ENCODE assay signal across 8 mouse cellular contexts in genomic region chr9:66127193-66127546, GRCm38 (mm10). TPM values are rescaled to one million over a fixed set of nuclear protein-coding genes. Genes with fewer than 3 reads are reported as not detected.
DNase-seq lines count a peak whose midpoint lies in the region; ATAC-seq and TF ChIP-seq lines count a peak whose summit lies in the region.

No protein-coding gene starts in this region.

- peaks cover 5% of the 10 kb centered on the region; the same call in 1 of the 2 replicates for H3K4me1 ChIP-seq in liver, adult 2 months (ENCODE audit: control insufficient read depth, insufficient read depth, low read length)

- peak overlapping the region; percentile 76 for H3K9ac ChIP-seq in liver, adult 2 months (ENCODE audit: low read depth, low read length)

- peak; percentile 23 for DNase-seq in embryo, embryonic 10 days (ENCODE audit: low spot score)
- no peak for DNase-seq in embryo, embryonic 9.5 days (ENCODE audit: extremely low spot score)
- peak; percentile 71 for DNase-seq in 416B (ENCODE audit: low read depth)
- DNase-seq in liver, adult 2 months (ENCODE audit: extremely low read depth, low read depth, low spot score) = peak; percentile 65
- DNase-seq in urinary bladder, postnatal 14 days (ENCODE audit: low spot score) = no peak
- DNase-seq in right cerebral cortex, adult 18-20 months = no peak
- no peak for DNase-seq in urinary bladder, adult 2 months (ENCODE audit: low spot score)

- peak overlapping the region; percentile 67 for H3K27ac ChIP-seq in liver, adult 2 months (replicated peaks; ENCODE audit: insufficient read depth, low read depth, low read length)

- no peak for TF ChIP-seq POLR2A in liver, adult 2 months (IDR thresholded peaks at IDR 0.05; ENCODE audit: extremely low read depth, insufficient read depth, low read length)

- H3K27me3 ChIP-seq in liver, adult 2 months (ENCODE audit: control insufficient read depth, insufficient read depth, low read length) = no peaks in the 10 kb centered on the region

- no peak for TF ChIP-seq CTCF in liver, adult 2 months (IDR thresholded peaks at IDR 0.05; ENCODE audit: low read depth, low read length)

- H3K4me3 ChIP-seq in liver, adult 2 months (ENCODE audit: insufficient read depth, low read depth, low read length) = peak overlapping the region; percentile 85

- 11% methylated on average over 6 of the region's 6 CpGs for WGBS in liver, adult 2 months

- 0 out of 2 replicates have a peak, but pooled peaks have one; percentile 0 for ATAC-seq in erythroblast, adult 5-6 weeks (replicated peaks; ENCODE audit: low FRiP score, poor library complexity, severe bottlenecking)

- H3K36me3 ChIP-seq in liver, adult 2 months (ENCODE audit: control insufficient read depth, insufficient read depth, low read length) = no peaks in the 10 kb centered on the region

- no peaks in the 10 kb centered on the region; the same call in 1 of the 2 replicates for H3K79me2 ChIP-seq in liver, adult 2 months (ENCODE audit: control insufficient read depth, insufficient read depth, low read length)

RNA-seq across cellular contexts. Expression of gene Ciao2a, which starts 0.8 kb away (rescaled TPM):
- total RNA-seq in erythroblast, adult 5-6 weeks (2015; ENCODE audit: low replicate concordance) = 71.7 and 81.5 TPM in 2 replicates
- total RNA-seq in erythroblast, adult 5-6 weeks (2017; ENCODE audit: low replicate concordance) = 37.1 and 66.1 TPM in 2 replicates
- total RNA-seq in liver, adult 2 months (2014; rRNA removed) = 47.0 and 50.5 TPM in 2 replicates
- polyA plus RNA-seq in liver, adult 2 months (2012; rRNA removed) = 13.6 and 16.4 TPM in 2 replicates
- 35.9 and 39.6 TPM in 2 replicates for polyA plus RNA-seq in urinary bladder, adult 2 months (2012; rRNA removed)

RNA-seq across cellular contexts. Expression of gene Snx1, which starts 0.8 kb away (rescaled TPM):
- 11.1 and 33.4 TPM in 2 replicates for total RNA-seq in erythroblast, adult 5-6 weeks (2015; ENCODE audit: low replicate concordance)
- 44.0 and 54.1 TPM in 2 replicates for total RNA-seq in erythroblast, adult 5-6 weeks (2017; ENCODE audit: low replicate concordance)
- total RNA-seq in liver, adult 2 months (2014; rRNA removed) = 21.3 and 22.1 TPM in 2 replicates
- 10.8 and 11.9 TPM in 2 replicates for polyA plus RNA-seq in liver, adult 2 months (2012; rRNA removed)
- 109 and 119 TPM in 2 replicates for polyA plus RNA-seq in urinary bladder, adult 2 months (2012; rRNA removed)

RNA-seq across cellular contexts. Expression of gene Dapk2, which starts 30.9 kb away (rescaled TPM):
- total RNA-seq in erythroblast, adult 5-6 weeks (2015; ENCODE audit: low replicate concordance) = 157 and 171 TPM in 2 replicates
- total RNA-seq in erythroblast, adult 5-6 weeks (2017; ENCODE audit: low replicate concordance) = 252 and 316 TPM in 2 replicates
- 9.6 and 11.0 TPM in 2 replicates for total RNA-seq in liver, adult 2 months (2014; rRNA removed)
- polyA plus RNA-seq in liver, adult 2 months (2012; rRNA removed) = 4.3 and 6.2 TPM in 2 replicates
- polyA plus RNA-seq in urinary bladder, adult 2 months (2012; rRNA removed) = 6.5 and 7.0 TPM in 2 replicates

RNA-seq across cellular contexts. Expression of gene Snx22, which starts 57.7 kb away (rescaled TPM):
- total RNA-seq in erythroblast, adult 5-6 weeks (2015; ENCODE audit: low replicate concordance) = 35.7 and 39.1 TPM in 2 replicates
- total RNA-seq in erythroblast, adult 5-6 weeks (2017; ENCODE audit: low replicate concordance) = 58.5 and 59.1 TPM in 2 replicates
- 0.09 and 0.13 TPM in 2 replicates for total RNA-seq in liver, adult 2 months (2014; rRNA removed)
- polyA plus RNA-seq in liver, adult 2 months (2012; rRNA removed) = 0.47 and 0.53 TPM in 2 replicates
- polyA plus RNA-seq in urinary bladder, adult 2 months (2012; rRNA removed) = 0.81 and 1.6 TPM in 2 replicates

Comparison
In these comparisons a context has a peak if more than half of its experiments do, and no peak if none do; other contexts are left out.
1. DNase-seq: peak in embryo, embryonic 10 days (single experiment), 416B (single experiment) and liver, adult 2 months (single experiment); none in embryo, embryonic 9.5 days (single experiment), urinary bladder, postnatal 14 days (single experiment), right cerebral cortex, adult 18-20 months (single experiment) and urinary bladder, adult 2 months (single experiment).
2. RNA of gene Dapk2, which starts 30.9 kb away (total RNA-seq): 157 to 316 TPM in erythroblast, adult 5-6 weeks; 9.6 to 11.0 TPM in liver, adult 2 months; every median in the first group is over 10 times any median in the second.